ENCODE assay signal across 9 mouse cellular contexts in genomic region chr14:48132865-48133802, GRCm38 (mm10). TPM values are rescaled to one million over a fixed set of nuclear protein-coding genes. Genes with fewer than 3 reads are reported as not detected.
DNase-seq lines count a peak whose midpoint lies in the region; ATAC-seq and TF ChIP-seq lines count a peak whose summit lies in the region.
"Had no signal": no experiment of that assay in that cellular context is flagged by ENCODE, and none has a peak within 500 bp of the region (broad histone marks: within the 10 kb centered on the region; RNA-seq: fewer than 3 reads in every experiment).

No protein-coding gene starts in this region.

- peaks cover 47% of the 10 kb centered on the region for H3K4me1 ChIP-seq in lung, postnatal 0 days (ENCODE audit: insufficient read depth, low read depth, low read length)
- peaks cover 65% of the 10 kb centered on the region for H3K4me1 ChIP-seq in neural tube, embryonic 12.5 days

- no peak overlapping the region for H3K9ac ChIP-seq in lung, postnatal 0 days (replicated peaks; ENCODE audit: low read depth)
- H3K9ac ChIP-seq in neural tube, embryonic 12.5 days = no peak overlapping the region

- H3K36me3 ChIP-seq in lung, postnatal 0 days (ENCODE audit: insufficient read depth, low read length) = no peaks in the 10 kb centered on the region
- no peaks in the 10 kb centered on the region for H3K36me3 ChIP-seq in neural tube, embryonic 12.5 days

- no peaks in the 10 kb centered on the region for H3K27me3 ChIP-seq in lung, postnatal 0 days (replicated peaks; ENCODE audit: insufficient read depth, low read length)
- no peaks in the 10 kb centered on the region for H3K27me3 ChIP-seq in neural tube, embryonic 12.5 days (replicated peaks)

- WGBS in lung, postnatal 0 days = 32% methylated on average over 21 of the region's 21 CpGs
- WGBS in neural tube, embryonic 12.5 days = 45% methylated on average over 21 of the region's 21 CpGs

- H3K9me3 ChIP-seq in lung, postnatal 0 days (ENCODE audit: low read length) = no peaks in the 10 kb centered on the region
- no peaks in the 10 kb centered on the region for H3K9me3 ChIP-seq in neural tube, embryonic 12.5 days

- H3K4me3 ChIP-seq in gastrocnemius, adult 2 months = peak overlapping the region; percentile 51
- H3K4me3 ChIP-seq in lung, postnatal 0 days (ENCODE audit: low read depth, low read length) = 0 out of 2 replicates have a peak overlapping the region, but pooled peaks have one; percentile 1
- H3K4me3 ChIP-seq in neural tube, embryonic 12.5 days = no peak overlapping the region

- TF ChIP-seq CTCF in gastrocnemius, adult 2 months (IDR thresholded peaks at IDR 0.05) = no peak
- no peak for TF ChIP-seq CTCF in lung, postnatal 0 days (IDR thresholded peaks at IDR 0.05)

- DNase-seq in gastrocnemius, adult 2 months = no peak
- no peak for DNase-seq in gastrocnemius, adult 18-20 months (ENCODE audit: low spot score)
- peak; percentile 6 for DNase-seq in lung, postnatal 0 days (ENCODE audit: low spot score)
- DNase-seq in lung, postnatal 14 days = no peak
- DNase-seq in induced T-regulatory cell, adult 2 months (ENCODE audit: low read depth) = peak; percentile 42
- no peak for DNase-seq in urinary bladder, postnatal 25 days (ENCODE audit: low spot score)
- no peak for DNase-seq in urinary bladder, adult 2 months (ENCODE audit: low spot score)
- DNase-seq: B cell, adult 2 months had no signal

- peak overlapping the region; percentile 32 for H3K4me2 ChIP-seq in lung, postnatal 0 days (replicated peaks; ENCODE audit: low read depth, low read length)
- peak overlapping the region; percentile 12; the same call in 1 of the 2 replicates for H3K4me2 ChIP-seq in neural tube, embryonic 12.5 days (replicated peaks)

- ATAC-seq in lung, postnatal 0 days = no peak
- no peak for ATAC-seq in neural tube, embryonic 12.5 days (ENCODE audit: low FRiP score, low read depth)

- TF ChIP-seq EP300 in lung, postnatal 0 days (IDR thresholded peaks at IDR 0.05) = no peak

- H3K27ac ChIP-seq in gastrocnemius, adult 2 months = peak overlapping the region; percentile 75
- peak overlapping the region; percentile 49; the same call in 1 of the 2 replicates for H3K27ac ChIP-seq in lung, postnatal 0 days (ENCODE audit: low read length)
- no peak overlapping the region for H3K27ac ChIP-seq in neural tube, embryonic 12.5 days

- intact Hi-C loops in gastrocnemius, adult 2 months (cut with DNase I) = no loop called here

RNA-seq across cellular contexts. Expression of gene Peli2, which starts 12.5 kb away (rescaled TPM):
- total RNA-seq in gastrocnemius, adult 2 months (2021) = 10 to 100 TPM; 15.0 to 17.6 TPM
- 10 to 100 TPM; 12.7 to 14.7 TPM for total RNA-seq in gastrocnemius, adult 18-20 months (2021)
- polyA plus RNA-seq in lung, postnatal 0 days (2015; fragmentation: Nextera tagmentation; extraction: Ambion mirVana) = 9.6 and 11.7 TPM in 2 replicates
- polyA plus RNA-seq in neural tube, embryonic 12.5 days (2016; fragmentation: Nextera tagmentation; extraction: Ambion mirVana) = 17.1 and 17.4 TPM in 2 replicates
- 25.0 and 36.3 TPM in 2 replicates for polyA plus RNA-seq in urinary bladder, adult 2 months (2012; rRNA removed)

Comparison
In these comparisons a context has a peak if more than half of its experiments do, and no peak if none do; other contexts are left out.
1. DNase-seq: peak in lung, postnatal 0 days (single experiment) and induced T-regulatory cell, adult 2 months (single experiment); none in gastrocnemius, adult 2 months (single experiment), gastrocnemius, adult 18-20 months (single experiment), lung, postnatal 14 days (single experiment), urinary bladder, postnatal 25 days (single experiment) and urinary bladder, adult 2 months (single experiment).